Mouse (Mus musculus) embryonic facial prominence, embryonic 12.5 days (tissue): ENCODE results near the gene Bnc1. TPM values are rescaled to one million over a fixed set of nuclear protein-coding genes. Genes with fewer than 3 reads are reported as not detected.

Source experiments
- ATAC-seq: fragments of 200-750 bp; cut with Nextera tagmentation; 2 replicates; pipeline ENCODE4 v1.8.0; 2017; ENCODE audit not compliant: insufficient number of reproducible peaks, insufficient read depth, low FRiP score, low TSS enrichment
- H3K27ac ChIP-seq: fragments of 300-500 bp; sonication (generic); 2 replicates; pipeline ENCODE4 v1.5.1; 2016; ENCODE audit warnings: mild to moderate bottlenecking
- H3K27me3 ChIP-seq: fragments of 300-500 bp; sonication (generic); 2 replicates; pipeline ENCODE4 v1.6.1; 2016; ENCODE audit warnings: mild to moderate bottlenecking, moderate library complexity
- H3K36me3 ChIP-seq: fragments of 300-500 bp; sonication (generic); 2 replicates; pipeline ENCODE4 v1.6.1; 2016; ENCODE audit warnings: mild to moderate bottlenecking
- H3K4me1 ChIP-seq: fragments of 300-500 bp; sonication (generic); 2 replicates; pipeline ENCODE4 v1.6.1; 2016
- H3K4me2 ChIP-seq: fragments of 300-500 bp; sonication (generic); replicated peaks from 2 replicates; pipeline ENCODE4 v1.6.1; 2016; ENCODE audit warnings: mild to moderate bottlenecking, moderate library complexity
- H3K4me3 ChIP-seq: fragments of 300-500 bp; sonication (generic); 2 replicates; pipeline ENCODE4 v1.5.1; 2016; ENCODE audit warnings: mild to moderate bottlenecking
- H3K9ac ChIP-seq: fragments of 300-500 bp; sonication (generic); 2 replicates; pipeline ENCODE4 v1.6.1; 2016; ENCODE audit warnings: mild to moderate bottlenecking, moderate library complexity
- H3K9me3 ChIP-seq: fragments of 300-500 bp; sonication (generic); 2 replicates; pipeline ENCODE4 v1.6.1; 2016; ENCODE audit warnings: mild to moderate bottlenecking, moderate library complexity
- WGBS: fragments of 180-500 bp; shearing (Covaris S2); methylation state at CpG from one replicate; pipeline ENCODE4 v1.1.7; 2016; 5-methylcytosine and 5-hydroxymethylcytosine counted together
- polyA plus RNA-seq: library from polyadenylated mRNA; unstranded; fragments of >200 nt; fragmentation: Nextera tagmentation; extraction: Ambion mirVana; gene quantifications from 2 replicates; pipeline ENCODE4 v1.2.1, GENCODE M21; 2016

Bnc1 gene
- polyA plus RNA-seq, 1 experiment from 2014 or later, result 5.2 TPM

- Histone ChIP-seq H3K4me2 (no peak overlapping the region), H3K27me3 (0 out of 2 replicates have a peak, but pooled peaks cover 3% of the 10 kb centered on the region), H3K9ac (no peak overlapping the region), H3K4me3 (no peak overlapping the region), H3K27ac (no peak overlapping the region), H3K4me1 (no peaks in the 10 kb centered on the region), H3K36me3 (no peaks in the 10 kb centered on the region), H3K9me3 (no peaks in the 10 kb centered on the region)
- no peak for ATAC-seq
- 90% methylated on average over 12 of the region's 12 CpGs for WGBS
These were observed 18.2 kb downstream of the Bnc1 start for GRCm38 (mm10) chr7:81973939-81974338.

- no peaks in the 10 kb centered on the region for H3K4me1 ChIP-seq
- H3K9me3 ChIP-seq, result no peaks in the 10 kb centered on the region
- H3K27ac ChIP-seq, result no peak overlapping the region
- H3K4me3 ChIP-seq, result no peak overlapping the region
- H3K27me3 ChIP-seq, result 0 out of 2 replicates have a peak, but pooled peaks cover 3% of the 10 kb centered on the region
- no peaks in the 10 kb centered on the region for H3K36me3 ChIP-seq
- H3K4me2 ChIP-seq, result no peak overlapping the region
- WGBS, result 94% methylated on average over 5 of the region's 5 CpGs
- no peak for ATAC-seq
- no peak overlapping the region for H3K9ac ChIP-seq
These were observed 18.8 kb downstream of the Bnc1 start for GRCm38 (mm10) chr7:81973339-81973738.

- Histone ChIP-seq H3K4me1 (no peaks in the 10 kb centered on the region), H3K4me2 (no peak overlapping the region), H3K27me3 (0 out of 2 replicates have a peak, but pooled peaks cover 3% of the 10 kb centered on the region), H3K9ac (no peak overlapping the region), H3K4me3 (no peak overlapping the region), H3K36me3 (no peaks in the 10 kb centered on the region), H3K9me3 (no peaks in the 10 kb centered on the region), H3K27ac (no peak overlapping the region)
- ATAC-seq, result no peak
- 72% methylated on average over 6 of the region's 6 CpGs for WGBS
These were observed 23.1 kb downstream of the Bnc1 start for GRCm38 (mm10) chr7:81968975-81969374.

GRCm38 (mm10) chr7:81968451-81968850 is 23.6 kb downstream of the Bnc1 start:
- ATAC-seq, result no peak
- no peak overlapping the region for H3K9ac ChIP-seq
- H3K4me3 ChIP-seq, result no peak overlapping the region
- H3K4me2 ChIP-seq, result no peak overlapping the region
- 0 out of 2 replicates have a peak, but pooled peaks cover 3% of the 10 kb centered on the region for H3K27me3 ChIP-seq
- H3K27ac ChIP-seq, result no peak overlapping the region
- H3K36me3 ChIP-seq, result no peaks in the 10 kb centered on the region
- no peaks in the 10 kb centered on the region for H3K9me3 ChIP-seq
- 88% methylated on average over 4 of the region's 4 CpGs for WGBS
- no peaks in the 10 kb centered on the region for H3K4me1 ChIP-seq

GRCm38 (mm10) chr7:81966195-81966594 is 25.9 kb downstream of the Bnc1 start:
- no peak overlapping the region for H3K27ac ChIP-seq
- WGBS, result 65% methylated on average over 5 of the region's 5 CpGs
- ATAC-seq, result no peak
- H3K4me1 ChIP-seq, result no peaks in the 10 kb centered on the region
- H3K4me2 ChIP-seq, result no peak overlapping the region
- H3K9me3 ChIP-seq, result no peaks in the 10 kb centered on the region
- H3K9ac ChIP-seq, result no peak overlapping the region
- no peaks in the 10 kb centered on the region for H3K27me3 ChIP-seq
- H3K36me3 ChIP-seq, result no peaks in the 10 kb centered on the region
- H3K4me3 ChIP-seq, result no peak overlapping the region

- Histone ChIP-seq H3K4me1 (no peaks in the 10 kb centered on the region), H3K27me3 (0 out of 2 replicates have a peak, but pooled peaks cover 6% of the 10 kb centered on the region), H3K4me3 (no peak overlapping the region), H3K9me3 (no peaks in the 10 kb centered on the region), H3K27ac (no peak overlapping the region), H3K4me2 (no peak overlapping the region), H3K9ac (no peak overlapping the region), H3K36me3 (no peaks in the 10 kb centered on the region)
- 4% methylated on average over 3 of the region's 3 CpGs for whole genome bisulfite sequencing
- ATAC-seq, result no peak
These were observed 32.4 kb downstream of the Bnc1 start for GRCm38 (mm10) chr7:81959704-81960103.

GRCm38 (mm10) chr7:81954208-81954846 is 37.8 kb downstream of the Bnc1 start:
- H3K9me3 ChIP-seq, result no peaks in the 10 kb centered on the region
- no peaks in the 10 kb centered on the region for H3K4me1 ChIP-seq
- no peak overlapping the region for H3K9ac ChIP-seq
- H3K36me3 ChIP-seq, result no peaks in the 10 kb centered on the region
- no peak overlapping the region for H3K4me3 ChIP-seq
- no peak overlapping the region for H3K27ac ChIP-seq
- no peak overlapping the region for H3K4me2 ChIP-seq
- 0 out of 2 replicates have a peak, but pooled peaks cover 8% of the 10 kb centered on the region for H3K27me3 ChIP-seq
- ATAC-seq, result no peak

GRCm38 (mm10) chr7:81950499-81950898 is 41.6 kb downstream of the Bnc1 start:
- Histone ChIP-seq H3K27ac (no peak overlapping the region), H3K4me2 (no peak overlapping the region), H3K4me3 (no peak overlapping the region), H3K9ac (no peak overlapping the region), H3K36me3 (no peaks in the 10 kb centered on the region), H3K9me3 (no peaks in the 10 kb centered on the region), H3K27me3 (0 out of 2 replicates have a peak, but pooled peaks cover 2% of the 10 kb centered on the region), H3K4me1 (no peaks in the 10 kb centered on the region)
- no peak for ATAC-seq
- 85% methylated on average over 2 of the region's 2 CpGs for WGBS

GRCm38 (mm10) chr7:81945398-81945797 is 46.7 kb downstream of the Bnc1 start:
- H3K9me3 ChIP-seq, result no peaks in the 10 kb centered on the region
- WGBS, result 22% methylated on average over 4 of the region's 4 CpGs
- no peak overlapping the region for H3K9ac ChIP-seq
- ATAC-seq, result no peak
- no peaks in the 10 kb centered on the region for H3K36me3 ChIP-seq
- H3K27me3 ChIP-seq, result no peaks in the 10 kb centered on the region
- no peak overlapping the region for H3K27ac ChIP-seq
- H3K4me1 ChIP-seq, result no peaks in the 10 kb centered on the region
- no peak overlapping the region for H3K4me2 ChIP-seq
- no peak overlapping the region for H3K4me3 ChIP-seq

GRCm38 (mm10) chr7:81934806-81935205 is 57.3 kb downstream of the Bnc1 start:
- ATAC-seq, result no peak
- peak overlapping the region; percentile 95 for H3K27ac ChIP-seq
- peak overlapping the region; percentile 78 for H3K4me2 ChIP-seq
- H3K36me3 ChIP-seq, result no peaks in the 10 kb centered on the region
- no peaks in the 10 kb centered on the region for H3K27me3 ChIP-seq
- peak overlapping the region; percentile 94 for H3K9ac ChIP-seq
- 7% methylated on average over 5 of the region's 5 CpGs for WGBS
- H3K4me3 ChIP-seq, result peak overlapping the region; percentile 89
- H3K4me1 ChIP-seq, result peaks cover 17% of the 10 kb centered on the region; the same call in 1 of the 2 replicates
- no peaks in the 10 kb centered on the region for H3K9me3 ChIP-seq

- Histone ChIP-seq H3K4me3 (peak within 1 kb of the TSS; percentile 89), H3K27ac (peak within 1 kb of the TSS; percentile 95), H3K36me3 (no peaks in the 10 kb centered on the region), H3K9me3 (no peaks in the 10 kb centered on the region), H3K27me3 (no peaks in the 10 kb centered on the region), H3K4me2 (peak within 1 kb of the TSS; percentile 78), H3K9ac (peak within 1 kb of the TSS; percentile 94), H3K4me1 (peaks cover 22% of the 10 kb centered on the region; the same call in 1 of the 2 replicates)
- ATAC-seq, result peak; percentile 71
- WGBS, result under 1% methylated on average over 59 of the region's 63 CpGs
These were observed 57.8 kb downstream of the Bnc1 start, which contains the start of gene Hdgfl3 for GRCm38 (mm10) chr7:81934267-81934745. TSS of gene Hdgfl3 (minus strand) at chr7:81934473.

GRCm38 (mm10) chr7:81933601-81934266 is 58.4 kb downstream of the Bnc1 start:
- no peaks in the 10 kb centered on the region for H3K9me3 ChIP-seq
- ATAC-seq, result peak; percentile 77
- no peaks in the 10 kb centered on the region for H3K27me3 ChIP-seq
- H3K9ac ChIP-seq, result peak overlapping the region; percentile 94
- peak overlapping the region; percentile 89 for H3K4me3 ChIP-seq
- peaks cover 26% of the 10 kb centered on the region; the same call in 1 of the 2 replicates for H3K4me1 ChIP-seq
- no peaks in the 10 kb centered on the region for H3K36me3 ChIP-seq
- H3K27ac ChIP-seq, result peak overlapping the region; percentile 95
- under 1% methylated on average over 102 of the region's 103 CpGs for WGBS
- H3K4me2 ChIP-seq, result peak overlapping the region; percentile 78
